In the genomic region with DNA sequence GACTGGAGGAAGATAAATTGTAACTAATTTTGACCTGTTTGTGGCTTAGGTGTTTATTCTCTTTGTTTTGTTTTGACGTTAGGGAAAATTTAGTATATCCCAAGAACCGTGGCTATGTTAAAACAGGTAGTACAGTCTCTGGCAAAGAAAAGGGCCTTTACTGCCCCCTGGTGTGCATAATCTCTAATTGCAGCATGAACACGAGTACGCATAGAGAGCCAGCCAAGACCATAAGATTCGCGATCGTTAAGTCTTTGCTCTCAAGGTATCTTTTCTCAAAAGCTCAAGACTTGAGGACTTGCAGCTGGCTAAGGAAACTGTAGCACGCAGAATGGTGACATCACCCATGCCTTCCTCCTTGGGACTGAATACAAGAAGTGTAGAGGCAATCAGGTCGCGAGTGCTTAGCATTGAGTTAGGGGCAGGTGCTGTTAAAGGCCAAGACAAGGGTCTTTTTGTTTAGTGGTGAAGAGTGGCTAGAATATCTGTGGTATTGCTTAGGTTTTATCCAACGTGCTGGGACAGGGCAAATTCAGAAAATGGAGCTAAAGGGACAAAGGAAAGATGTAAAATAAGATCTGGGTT, we compare ENCODE assay signal across 9 mouse cellular contexts. TPM values are rescaled to one million over a fixed set of nuclear protein-coding genes. Genes with fewer than 3 reads are reported as not detected.
A peak's percentile ranks its signal among the peaks of the same experiment; 100 is the strongest.
DNase-seq lines count a peak whose midpoint lies in the region; ATAC-seq and TF ChIP-seq lines count a peak whose summit lies in the region.
"Had no signal": no experiment of that assay in that cellular context is flagged by ENCODE, and none has a peak within 500 bp of the region (broad histone marks: within the 10 kb centered on the region; RNA-seq: fewer than 3 reads in every experiment).

No protein-coding gene starts in this region.

- H3K4me2 ChIP-seq in forebrain, embryonic 12.5 days, result peak overlapping the region; percentile 27; the same call in 1 of the 2 replicates
- H3K4me2 ChIP-seq in liver, embryonic 15.5 days, result no peak overlapping the region
- H3K4me2 ChIP-seq in neural tube, embryonic 14.5 days (ENCODE audit: low read depth, low read length), result no peak overlapping the region
- H3K4me2 ChIP-seq: limb, embryonic 15.5 days had no signal

- 29% methylated on average over 11 of the region's 11 CpGs for WGBS in forebrain, embryonic 12.5 days
- WGBS in large intestine, adult 2 months, result 19% methylated on average over 11 of the region's 11 CpGs
- WGBS in liver, embryonic 15.5 days (ENCODE audit: insufficient replicate concordance), result 19% methylated on average over 11 of the region's 11 CpGs
- WGBS in neural tube, embryonic 14.5 days, result 32% methylated on average over 11 of the region's 11 CpGs

- peaks cover 11% of the 10 kb centered on the region for H3K4me1 ChIP-seq in G1E (ENCODE audit: insufficient read depth, low read depth, low read length)
- peaks cover 3% of the 10 kb centered on the region; the same call in 1 of the 2 replicates for H3K4me1 ChIP-seq in forebrain, embryonic 12.5 days
- H3K4me1 ChIP-seq in liver, embryonic 15.5 days (replicated peaks), result no peaks in the 10 kb centered on the region
- no peaks in the 10 kb centered on the region for H3K4me1 ChIP-seq in neural tube, embryonic 14.5 days (ENCODE audit: control insufficient read depth, insufficient read depth, low read length)
- H3K4me1 ChIP-seq: limb, embryonic 15.5 days had no signal

- DNase-seq in G1E (ENCODE audit: low spot score), result peak; percentile 45
- DNase-seq in c-Kit-positive CD71-negative TER-119-negative erythroid progenitor cells, embryonic 14.5 days (ENCODE audit: low read depth), result peak; percentile 73
- peak; percentile 75 for DNase-seq in heart, postnatal 4 days
- peak; percentile 64 for DNase-seq in large intestine, adult 2 months (ENCODE audit: low read depth, low spot score)
- peak; percentile 36 to 70 for DNase-seq in thymus, postnatal 10 days (ENCODE audit: low spot score in 2 of 2)

- H3K27me3 ChIP-seq in G1E (ENCODE audit: insufficient read depth, low read length), result 0 out of 2 replicates have a peak, but pooled peaks cover 2% of the 10 kb centered on the region
- no peaks in the 10 kb centered on the region for H3K27me3 ChIP-seq in forebrain, embryonic 12.5 days
- H3K27me3 ChIP-seq in liver, embryonic 15.5 days, result no peaks in the 10 kb centered on the region
- no peaks in the 10 kb centered on the region for H3K27me3 ChIP-seq in neural tube, embryonic 14.5 days (ENCODE audit: control insufficient read depth, insufficient read depth, low read length)
- H3K27me3 ChIP-seq: limb, embryonic 15.5 days had no signal

- H3K9me3 ChIP-seq in G1E (replicated peaks), result no peaks in the 10 kb centered on the region; the same call in 1 of the 2 replicates
- H3K9me3 ChIP-seq in forebrain, embryonic 12.5 days, result no peaks in the 10 kb centered on the region
- no peaks in the 10 kb centered on the region for H3K9me3 ChIP-seq in liver, embryonic 15.5 days (replicated peaks)
- no peaks in the 10 kb centered on the region for H3K9me3 ChIP-seq in neural tube, embryonic 14.5 days (ENCODE audit: control insufficient read depth, low read length)
- H3K9me3 ChIP-seq: limb, embryonic 15.5 days had no signal

- H3K4me3 ChIP-seq in G1E (ENCODE audit: low read depth, low read length), result no peak overlapping the region
- H3K4me3 ChIP-seq in forebrain, embryonic 12.5 days (replicated peaks), result no peak overlapping the region
- H3K4me3 ChIP-seq in liver, embryonic 15.5 days (replicated peaks), result no peak overlapping the region
- no peak overlapping the region for H3K4me3 ChIP-seq in neural tube, embryonic 14.5 days (ENCODE audit: low read depth, low read length)
- H3K4me3 ChIP-seq: limb, embryonic 15.5 days had no signal

- peak; percentile 28; the same call in 1 of the 2 replicates for ATAC-seq in G1E (ENCODE audit: extremely low read depth, insufficient number of reproducible peaks, low FRiP score, poor library complexity, severe bottlenecking)
- peak; percentile 82 for ATAC-seq in forebrain, embryonic 12.5 days (ENCODE audit: low FRiP score)
- ATAC-seq in liver, embryonic 15.5 days (ENCODE audit: insufficient read depth), result peak; percentile 52; the same call in 1 of the 2 replicates
- peak; percentile 74; the same call in 1 of the 2 replicates for ATAC-seq in neural tube, embryonic 14.5 days (ENCODE audit: low read depth)

- no peaks in the 10 kb centered on the region for H3K36me3 ChIP-seq in G1E (replicated peaks)
- H3K36me3 ChIP-seq in forebrain, embryonic 12.5 days (replicated peaks), result no peaks in the 10 kb centered on the region
- no peaks in the 10 kb centered on the region for H3K36me3 ChIP-seq in liver, embryonic 15.5 days (replicated peaks)
- H3K36me3 ChIP-seq in neural tube, embryonic 14.5 days (ENCODE audit: control insufficient read depth, insufficient read depth, low read length), result no peaks in the 10 kb centered on the region
- H3K36me3 ChIP-seq: limb, embryonic 15.5 days had no signal

- peak; percentile 71 for TF ChIP-seq CTCF in G1E (IDR thresholded peaks at IDR 0.05; ENCODE audit: low read depth, low read length)

- H3K27ac ChIP-seq in forebrain, embryonic 12.5 days, result no peak overlapping the region
- no peak overlapping the region for H3K27ac ChIP-seq in liver, embryonic 15.5 days (replicated peaks)
- H3K27ac ChIP-seq in neural tube, embryonic 14.5 days (ENCODE audit: low read depth, low read length), result no peak overlapping the region
- H3K27ac ChIP-seq: limb, embryonic 15.5 days had no signal

- no peak overlapping the region for H3K9ac ChIP-seq in forebrain, embryonic 12.5 days
- no peak overlapping the region for H3K9ac ChIP-seq in liver, embryonic 15.5 days
- no peak overlapping the region for H3K9ac ChIP-seq in neural tube, embryonic 14.5 days (replicated peaks; ENCODE audit: low read depth, low read length)
- H3K9ac ChIP-seq: limb, embryonic 15.5 days had no signal

RNA-seq across cellular contexts. Expression of gene Prdx6, which starts 35.8 kb away (rescaled TPM):
- total RNA-seq in G1E (2014; fragmentation: Nextera tagmentation), result 255 and 275 TPM in 2 replicates
- 560 and 599 TPM in 2 replicates for total RNA-seq in G1E (2017)
- polyA plus RNA-seq in G1E (2012), result 37.6 and 51.6 TPM in 2 replicates
- polyA plus RNA-seq in forebrain, embryonic 12.5 days (2016; fragmentation: Nextera tagmentation; extraction: Ambion mirVana), result 357 and 360 TPM in 2 replicates
- total RNA-seq in heart, postnatal 4 days (2021), result 100 to 1,000 TPM; 203 to 210 TPM
- 153 and 163 TPM in 2 replicates for polyA plus RNA-seq in large intestine, adult 2 months (2012; rRNA removed)
- 354 and 355 TPM in 2 replicates for polyA plus RNA-seq in liver, embryonic 15.5 days (2015; fragmentation: Nextera tagmentation; extraction: Ambion mirVana)
- polyA plus RNA-seq in neural tube, embryonic 14.5 days (2014; fragmentation: Nextera tagmentation; extraction: Ambion mirVana), result 154 and 180 TPM in 2 replicates

Comparison
In these comparisons a context has a peak if more than half of its experiments do, and no peak if none do; other contexts are left out.
1. ATAC-seq: peak in every context shown above with its lines; median percentile 82 in forebrain, embryonic 12.5 days; 74 in neural tube, embryonic 14.5 days; 52 in liver, embryonic 15.5 days; 28 in G1E.